Mouse (Mus musculus): ENCODE data around the gene Rab5c. TPM values are rescaled to one million over a fixed set of nuclear protein-coding genes. Genes with fewer than 3 reads are reported as not detected.
A peak's percentile ranks its signal among the peaks of the same experiment; 100 is the strongest.

Gene Rab5c
- polyA plus RNA-seq, 1 experiment from 2014 or later, result 63.3 TPM

- no peak overlapping the region for H3K9ac ChIP-seq (ENCODE audit: low read length)
- no peak overlapping the region for H3K4me3 ChIP-seq (ENCODE audit: low read depth, low read length)
- WGBS, result 42% methylated on average over 7 of the region's 7 CpGs
- H3K36me3 ChIP-seq (ENCODE audit: control insufficient read depth, insufficient read depth, low read length), result peaks cover 5% of the 10 kb centered on the region; the same call in 1 of the 2 replicates
- H3K4me2 ChIP-seq (ENCODE audit: low read depth), result peak overlapping the region; percentile 17; the same call in 1 of the 2 replicates
- no peak overlapping the region for H3K27ac ChIP-seq (ENCODE audit: low read depth, low read length)
- H3K27me3 ChIP-seq (ENCODE audit: control insufficient read depth, insufficient read depth, low read length), result no peaks in the 10 kb centered on the region
- no peaks in the 10 kb centered on the region for H3K9me3 ChIP-seq (ENCODE audit: control insufficient read depth, low read length)
- DNase-seq (ENCODE audit: low spot score) (no peak), ATAC-seq (ENCODE audit: insufficient read depth, low FRiP score, low TSS enrichment) (no peak)
- H3K4me1 ChIP-seq (ENCODE audit: control insufficient read depth, insufficient read depth, low read length), result peaks cover 3% of the 10 kb centered on the region; the same call in 1 of the 2 replicates
These were observed 35.1 kb downstream of the Rab5c start for GRCm38 (mm10) chr11:100702906-100703305.

- Histone ChIP-seq H3K27ac (ENCODE audit: low read depth, low read length) (no peak overlapping the region), H3K9ac (ENCODE audit: low read length) (no peak overlapping the region), H3K9me3 (ENCODE audit: control insufficient read depth, low read length) (no peaks in the 10 kb centered on the region), H3K4me2 (ENCODE audit: low read depth) (peak overlapping the region; percentile 17; the same call in 1 of the 2 replicates), H3K27me3 (ENCODE audit: control insufficient read depth, insufficient read depth, low read length) (no peaks in the 10 kb centered on the region), H3K4me1 (ENCODE audit: control insufficient read depth, insufficient read depth, low read length) (peaks cover 3% of the 10 kb centered on the region; the same call in 1 of the 2 replicates), H3K36me3 (ENCODE audit: control insufficient read depth, insufficient read depth, low read length) (peaks cover 5% of the 10 kb centered on the region; the same call in 1 of the 2 replicates), H3K4me3 (ENCODE audit: low read depth, low read length) (no peak overlapping the region)
- ATAC-seq (ENCODE audit: insufficient read depth, low FRiP score, low TSS enrichment) (no peak), DNase-seq (ENCODE audit: low spot score) (peak; percentile 69)
- WGBS, result 38% methylated on average over 19 of the region's 19 CpGs
These were observed 35.7 kb downstream of the Rab5c start for GRCm38 (mm10) chr11:100702081-100702851.

- peak overlapping the region; percentile 15; the same call in 1 of the 2 replicates for H3K4me3 ChIP-seq (ENCODE audit: low read depth, low read length)
- WGBS, result 2% methylated on average over 14 of the region's 14 CpGs
These were observed 36.7 kb downstream of the Rab5c start for GRCm38 (mm10) chr11:100701301-100701700.

GRCm38 (mm10) chr11:100700710-100701109 is 37.3 kb downstream of the Rab5c start:
- Histone ChIP-seq H3K4me3 (ENCODE audit: low read depth, low read length) (no peak overlapping the region), H3K36me3 (ENCODE audit: control insufficient read depth, insufficient read depth, low read length) (peaks cover 3% of the 10 kb centered on the region; the same call in 1 of the 2 replicates), H3K9me3 (ENCODE audit: control insufficient read depth, low read length) (no peaks in the 10 kb centered on the region), H3K4me2 (ENCODE audit: low read depth) (no peak overlapping the region), H3K4me1 (ENCODE audit: control insufficient read depth, insufficient read depth, low read length) (peaks cover 3% of the 10 kb centered on the region; the same call in 1 of the 2 replicates), H3K27ac (ENCODE audit: low read depth, low read length) (no peak overlapping the region), H3K9ac (ENCODE audit: low read length) (no peak overlapping the region), H3K27me3 (ENCODE audit: control insufficient read depth, insufficient read depth, low read length) (no peaks in the 10 kb centered on the region)
- DNase-seq (ENCODE audit: low spot score), result no peak
- WGBS, result 75% methylated on average over 3 of the region's 3 CpGs
- ATAC-seq (ENCODE audit: insufficient read depth, low FRiP score, low TSS enrichment), result no peak

More at GRCm38 (mm10) chr11:100701301-100701700, 36.7 kb downstream of the Rab5c start:
- Histone ChIP-seq H3K9ac (ENCODE audit: low read length) (peak overlapping the region; percentile 29), H3K4me2 (ENCODE audit: low read depth) (peak overlapping the region; percentile 35), H3K9me3 (ENCODE audit: control insufficient read depth, low read length) (no peaks in the 10 kb centered on the region), H3K4me1 (ENCODE audit: control insufficient read depth, insufficient read depth, low read length) (peaks cover 3% of the 10 kb centered on the region; the same call in 1 of the 2 replicates), H3K27ac (ENCODE audit: low read depth, low read length) (no peak overlapping the region), H3K36me3 (ENCODE audit: control insufficient read depth, insufficient read depth, low read length) (peaks cover 3% of the 10 kb centered on the region; the same call in 1 of the 2 replicates), H3K27me3 (ENCODE audit: control insufficient read depth, insufficient read depth, low read length) (no peaks in the 10 kb centered on the region)
- ATAC-seq (ENCODE audit: insufficient read depth, low FRiP score, low TSS enrichment) (no peak), DNase-seq (ENCODE audit: low spot score) (peak; percentile 44)

GRCm38 (mm10) chr11:100697921-100698320 is 40.1 kb downstream of the Rab5c start:
- DNase-seq (ENCODE audit: low spot score) (no peak), ATAC-seq (ENCODE audit: insufficient read depth, low FRiP score, low TSS enrichment) (no peak)
- Histone ChIP-seq H3K27me3 (ENCODE audit: control insufficient read depth, insufficient read depth, low read length) (no peaks in the 10 kb centered on the region), H3K36me3 (ENCODE audit: control insufficient read depth, insufficient read depth, low read length) (no peaks in the 10 kb centered on the region), H3K9me3 (ENCODE audit: control insufficient read depth, low read length) (no peaks in the 10 kb centered on the region), H3K4me2 (ENCODE audit: low read depth) (no peak overlapping the region), H3K4me1 (ENCODE audit: control insufficient read depth, insufficient read depth, low read length) (peaks cover 2% of the 10 kb centered on the region; the same call in 1 of the 2 replicates), H3K4me3 (ENCODE audit: low read depth, low read length) (no peak overlapping the region), H3K9ac (ENCODE audit: low read length) (no peak overlapping the region), H3K27ac (ENCODE audit: low read depth, low read length) (no peak overlapping the region)
- 68% methylated on average over 7 of the region's 7 CpGs for WGBS

GRCm38 (mm10) chr11:100694926-100695325 is 43.1 kb downstream of the Rab5c start:
- DNase-seq (ENCODE audit: low spot score) (peak; percentile 75), ATAC-seq (ENCODE audit: insufficient read depth, low FRiP score, low TSS enrichment) (no peak)
- Histone ChIP-seq H3K4me2 (ENCODE audit: low read depth) (no peak overlapping the region), H3K36me3 (ENCODE audit: control insufficient read depth, insufficient read depth, low read length) (no peaks in the 10 kb centered on the region), H3K27me3 (ENCODE audit: control insufficient read depth, insufficient read depth, low read length) (peaks cover 18% of the 10 kb centered on the region), H3K9ac (ENCODE audit: low read length) (no peak overlapping the region), H3K4me3 (ENCODE audit: low read depth, low read length) (no peak overlapping the region), H3K4me1 (ENCODE audit: control insufficient read depth, insufficient read depth, low read length) (no peaks in the 10 kb centered on the region; the same call in 1 of the 2 replicates), H3K27ac (ENCODE audit: low read depth, low read length) (no peak overlapping the region), H3K9me3 (ENCODE audit: control insufficient read depth, low read length) (no peaks in the 10 kb centered on the region)
- WGBS, result 46% methylated on average over 5 of the region's 5 CpGs

GRCm38 (mm10) chr11:100693154-100693553 is 44.9 kb downstream of the Rab5c start:
- no peak overlapping the region for H3K9ac ChIP-seq (ENCODE audit: low read length)
- WGBS, result 9% methylated on average over 5 of the region's 5 CpGs

GRCm38 (mm10) chr11:100692164-100692616 is 45.8 kb downstream of the Rab5c start, which contains the start of gene Zfp385c:
TSS of gene Zfp385c (minus strand) at chr11:100692455.
- Histone ChIP-seq H3K4me2 (ENCODE audit: low read depth) (peak within 1 kb of the TSS; percentile 49), H3K9me3 (ENCODE audit: control insufficient read depth, low read length) (no peaks in the 10 kb centered on the region), H3K9ac (ENCODE audit: low read length) (peak within 1 kb of the TSS; percentile 29; the same call in 1 of the 2 replicates), H3K4me1 (ENCODE audit: control insufficient read depth, insufficient read depth, low read length) (no peaks in the 10 kb centered on the region; the same call in 1 of the 2 replicates), H3K27me3 (ENCODE audit: control insufficient read depth, insufficient read depth, low read length) (peaks cover 18% of the 10 kb centered on the region), H3K36me3 (ENCODE audit: control insufficient read depth, insufficient read depth, low read length) (no peaks in the 10 kb centered on the region), H3K27ac (ENCODE audit: low read depth, low read length) (no peak within 1 kb of the TSS), H3K4me3 (ENCODE audit: low read depth, low read length) (peak within 1 kb of the TSS; percentile 20)
- ATAC-seq (ENCODE audit: insufficient read depth, low FRiP score, low TSS enrichment) (no peak), DNase-seq (ENCODE audit: low spot score) (no peak)
- 1% methylated on average over 23 of the region's 23 CpGs for whole genome bisulfite sequencing

More at GRCm38 (mm10) chr11:100693154-100693553, 44.9 kb downstream of the Rab5c start:
- Histone ChIP-seq H3K27ac (ENCODE audit: low read depth, low read length) (no peak overlapping the region), H3K27me3 (ENCODE audit: control insufficient read depth, insufficient read depth, low read length) (peaks cover 18% of the 10 kb centered on the region), H3K36me3 (ENCODE audit: control insufficient read depth, insufficient read depth, low read length) (no peaks in the 10 kb centered on the region), H3K4me2 (ENCODE audit: low read depth) (no peak overlapping the region), H3K4me3 (ENCODE audit: low read depth, low read length) (no peak overlapping the region), H3K9me3 (ENCODE audit: control insufficient read depth, low read length) (no peaks in the 10 kb centered on the region), H3K4me1 (ENCODE audit: control insufficient read depth, insufficient read depth, low read length) (no peaks in the 10 kb centered on the region; the same call in 1 of the 2 replicates)
- ATAC-seq (ENCODE audit: insufficient read depth, low FRiP score, low TSS enrichment) (no peak), DNase-seq (ENCODE audit: low spot score) (no peak)
